Mouse (Mus musculus) mesoderm, embryonic 11.5 days (tissue): ENCODE data around the gene Adgrd1.
"Not testable (repeated sequence)": the region's sequence is repeated elsewhere in the genome, so short reads cannot be mapped to it uniquely, and the experiment has no call there.

Experiments
- DNase-seq: peaks from one replicate; pipeline ENCODE4 v3.0.0-alpha.2; 2012; ENCODE audit warnings: low read depth, low spot score

Gene Adgrd1

GRCm38 (mm10) chr5:129093158-129093557, 3.4 kb upstream of the Adgrd1 start:
- no peak for DNase-seq

GRCm38 (mm10) chr5:129094236-129094635, 2.3 kb upstream of the Adgrd1 start:
- DNase-seq: no peak

- no peak for DNase-seq
Observed at GRCm38 (mm10) chr5:129104043-129104442, 7.5 kb downstream of the Adgrd1 start.

- no peak for DNase-seq
Observed at GRCm38 (mm10) chr5:129111729-129112128, 15.2 kb downstream of the Adgrd1 start.

- DNase-seq: no peak
Observed at GRCm38 (mm10) chr5:129113741-129114476, 17.4 kb downstream of the Adgrd1 start.

GRCm38 (mm10) chr5:129116299-129116698, 19.7 kb downstream of the Adgrd1 start:
- no peak for DNase-seq

- no peak for DNase-seq
Observed at GRCm38 (mm10) chr5:129117593-129118113, 21.1 kb downstream of the Adgrd1 start.

- no peak for DNase-seq
Observed at GRCm38 (mm10) chr5:129118523-129118922, 22.0 kb downstream of the Adgrd1 start.

GRCm38 (mm10) chr5:129119146-129119545, 22.6 kb downstream of the Adgrd1 start:
- DNase-seq: no peak

GRCm38 (mm10) chr5:129121654-129122285, 25.2 kb downstream of the Adgrd1 start:
- DNase-seq: no peak

GRCm38 (mm10) chr5:129122491-129122890, 25.9 kb downstream of the Adgrd1 start:
- no peak for DNase-seq

GRCm38 (mm10) chr5:129124070-129124828, 27.7 kb downstream of the Adgrd1 start:
- no peak for DNase-seq

- not testable (repeated sequence) for DNase-seq
Observed at GRCm38 (mm10) chr5:129128310-129128709, 31.8 kb downstream of the Adgrd1 start.

GRCm38 (mm10) chr5:129130301-129130700, 33.8 kb downstream of the Adgrd1 start:
- no peak for DNase-seq

- DNase-seq: no peak
Observed at GRCm38 (mm10) chr5:129137405-129137804, 40.9 kb downstream of the Adgrd1 start.

GRCm38 (mm10) chr5:129138576-129138975, 42.0 kb downstream of the Adgrd1 start:
- DNase-seq: no peak

- no peak for DNase-seq
Observed at GRCm38 (mm10) chr5:129142801-129143200, 46.3 kb downstream of the Adgrd1 start.

- DNase-seq: no peak
Observed at GRCm38 (mm10) chr5:129145307-129145935, 48.9 kb downstream of the Adgrd1 start.

- DNase-seq: no peak
Observed at GRCm38 (mm10) chr5:129146892-129147509, 50.5 kb downstream of the Adgrd1 start.

- peak; percentile 50 for DNase-seq
Observed at GRCm38 (mm10) chr5:129148485-129148884, 51.9 kb downstream of the Adgrd1 start.
